Mouse (Mus musculus): ENCODE measurements at regions not wholly inside any gene's neighbourhood (a gene's known extent, or its start where the extent isn't known, plus 50 kb on each side); places are given as distances from the start of the nearest gene placed in this dataset.
A peak's percentile ranks its signal among the peaks of the same experiment; 100 is the strongest.

GRCm38 (mm10) chr16:53480664-53481063, 1026.8 kb upstream of the Alcam start:
- no peak for DNase-seq
- intact Hi-C loops (cut with DNase I), result no loop called here

GRCm38 (mm10) chr16:53439511-53439910, 985.6 kb upstream of the Alcam start:
- intact Hi-C loops (cut with DNase I), result no loop called here
- no peak for DNase-seq

DNA sequence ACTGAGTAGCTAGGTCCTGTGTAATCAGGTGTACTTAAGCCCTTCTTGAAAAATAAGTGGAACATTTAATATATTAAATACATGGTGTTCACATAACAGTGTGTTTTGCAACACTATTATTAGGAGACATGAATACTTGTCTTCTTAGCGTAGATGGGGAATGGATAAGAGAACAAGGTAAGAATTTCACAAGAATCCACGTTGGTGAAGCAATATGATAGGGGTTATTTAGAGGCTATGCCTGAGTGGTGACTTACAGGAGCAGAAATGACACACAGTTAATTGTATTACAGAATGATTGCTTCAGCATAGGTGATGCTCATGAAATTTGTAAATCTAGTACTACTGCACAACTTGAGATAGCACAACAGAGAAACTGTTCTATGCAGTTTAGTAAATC, 964.5 kb upstream of the Alcam start:
- intact Hi-C loops (cut with DNase I), result no loop called here
- DNase-seq, result no peak

DNA sequence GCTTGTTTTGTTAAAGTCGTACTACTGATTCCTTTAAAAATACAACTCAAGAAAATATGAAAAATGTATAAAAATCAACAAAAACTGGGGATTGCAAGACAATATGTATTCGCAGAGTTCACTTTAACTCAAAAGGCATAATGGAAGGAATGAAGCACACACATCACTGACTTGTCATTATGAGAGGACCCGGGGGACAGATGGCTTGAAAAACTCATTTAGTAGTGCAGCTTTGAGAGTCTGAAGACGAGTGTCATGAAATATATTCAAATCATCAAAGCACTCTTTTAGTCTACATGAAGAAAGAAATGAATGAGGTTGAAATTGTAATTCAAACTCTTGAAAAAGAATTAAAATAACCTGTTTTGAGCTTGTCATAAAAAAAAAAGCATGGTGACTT, 931.3 kb upstream of the Alcam start:
- intact Hi-C loops (cut with DNase I), result no loop called here

DNA sequence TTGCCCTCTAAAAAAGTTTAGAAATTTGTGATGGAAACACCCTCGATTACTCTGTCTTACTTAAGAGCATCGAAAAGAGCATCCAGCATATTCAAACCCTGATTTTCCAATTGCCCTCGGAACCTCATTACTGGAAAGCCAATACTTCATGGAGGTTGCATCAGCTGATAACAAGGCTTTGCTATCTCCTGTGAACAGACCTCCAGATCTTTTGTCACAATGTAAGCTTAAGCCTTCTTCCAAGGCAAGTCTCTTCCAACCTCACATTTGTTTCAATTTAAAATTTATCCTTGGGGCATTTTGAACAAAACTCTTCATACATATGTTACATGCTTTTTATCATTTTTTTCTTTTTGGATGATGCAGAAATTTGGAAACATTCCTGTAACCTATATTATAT, 888.3 kb upstream of the Alcam start:
- intact Hi-C loops (cut with DNase I), result no loop called here
- DNase-seq, result no peak

More for the DNA sequence above, 931.3 kb upstream of the Alcam start:
- DNase-seq, result no peak

- intact Hi-C loops (cut with DNase I), result no loop called here
Observed at GRCm38 (mm10) chr16:53326353-53326752, 872.5 kb upstream of the Alcam start.

GRCm38 (mm10) chr16:53292081-53292480, 838.2 kb upstream of the Alcam start:
- no peak for DNase-seq
- intact Hi-C loops (cut with DNase I), result no loop called here

More at GRCm38 (mm10) chr16:53326353-53326752, 872.5 kb upstream of the Alcam start:
- DNase-seq, result no peak

- intact Hi-C loops (cut with DNase I), result no loop called here
Observed at GRCm38 (mm10) chr16:53282014-53282413, 828.1 kb upstream of the Alcam start.

DNA sequence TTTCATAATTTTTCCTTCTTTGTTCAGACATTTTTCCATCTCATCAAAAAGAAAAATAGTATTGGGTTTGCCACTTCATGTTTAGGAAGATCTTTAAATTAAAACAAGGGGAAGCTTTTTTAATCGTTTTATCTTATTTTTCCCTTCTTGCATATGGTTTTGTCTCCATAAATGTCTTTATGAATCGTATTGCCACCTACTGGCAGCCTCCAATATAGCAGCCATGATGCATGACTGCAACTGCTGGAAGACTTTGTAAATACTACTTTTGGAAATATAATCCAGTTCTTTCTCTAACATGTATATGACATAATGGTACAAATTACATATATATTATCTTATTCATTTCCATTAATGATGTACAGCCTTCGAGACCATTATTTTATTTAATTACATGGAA, 812.2 kb upstream of the Alcam start:
- peak; percentile 37 to 73 for DNase-seq
- intact Hi-C loops (cut with DNase I), result loop anchor here (2.0 to 10.0 kb wide), 3 partner anchors 814 to 1951 kb away; partner anchors contain the start of gene Alcam

More at GRCm38 (mm10) chr16:53282014-53282413, 828.1 kb upstream of the Alcam start:
- DNase-seq, result no peak

DNA sequence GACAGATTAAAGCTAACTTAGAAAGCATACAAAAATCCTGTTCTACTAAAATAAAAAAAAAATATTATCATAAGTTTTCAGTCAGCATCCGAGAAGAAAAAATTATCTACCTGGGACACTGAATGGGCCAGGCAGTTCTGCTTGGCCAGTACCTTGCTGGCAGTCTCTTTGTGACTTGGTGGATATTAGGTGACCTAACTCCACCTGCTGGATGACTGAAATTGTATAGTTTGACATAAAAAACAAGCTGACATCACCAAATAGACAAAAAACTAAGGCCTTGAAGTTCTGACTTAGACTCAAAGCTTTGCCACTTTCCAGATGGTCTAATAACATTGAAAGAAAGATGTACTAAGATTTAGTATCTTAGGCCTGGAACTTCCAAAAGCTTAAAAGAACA, 791.5 kb upstream of the Alcam start:
- DNase-seq, result no peak
- intact Hi-C loops (cut with DNase I), result no loop called here

GRCm38 (mm10) chr16:53242126-53242537, 788.3 kb upstream of the Alcam start:
- DNase-seq, result no peak
- intact Hi-C loops (cut with DNase I), result no loop called here

DNA sequence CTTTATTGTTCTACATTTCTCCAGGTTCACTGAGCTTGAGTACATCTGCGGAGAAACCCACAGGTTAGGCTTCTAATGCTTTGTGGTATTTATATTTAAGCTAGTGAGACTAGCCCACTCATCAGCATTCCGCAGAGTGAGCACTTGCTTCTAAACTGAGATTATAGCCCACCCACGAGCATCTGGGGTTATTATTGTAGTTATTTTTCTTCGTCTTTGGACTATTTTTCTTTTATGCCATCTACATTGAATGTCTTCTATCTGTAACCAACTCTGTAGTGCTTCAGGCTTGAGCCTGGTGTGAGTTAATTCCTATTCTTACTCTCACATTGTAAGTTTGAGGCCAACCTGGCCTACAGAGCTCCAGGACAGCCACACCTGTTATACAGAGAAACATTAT, 765.0 kb upstream of the Alcam start:
- intact Hi-C loops (cut with DNase I), result no loop called here

DNA sequence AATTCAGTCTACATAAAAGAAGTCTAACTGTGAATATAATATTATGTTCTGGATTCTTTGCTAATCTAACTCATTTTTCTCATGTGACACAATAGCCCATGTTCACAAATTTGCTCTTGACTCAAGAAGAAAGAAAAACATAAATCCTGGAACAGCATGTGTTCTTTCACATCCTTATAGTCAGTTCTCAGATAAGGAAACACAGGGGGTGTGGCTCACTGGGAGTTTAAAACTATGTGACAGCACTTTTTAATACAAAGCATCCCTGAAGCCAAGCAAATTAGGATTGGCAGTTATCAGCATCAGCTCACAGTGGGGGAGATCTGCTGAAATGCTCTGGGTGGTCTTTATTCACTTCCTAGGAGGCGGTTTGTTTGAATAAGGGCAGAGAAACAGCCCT, 747.6 kb upstream of the Alcam start:
- intact Hi-C loops (cut with DNase I), result no loop called here
- DNase-seq, result no peak

More for the DNA sequence above, 765.0 kb upstream of the Alcam start:
- DNase-seq, result no peak

DNA sequence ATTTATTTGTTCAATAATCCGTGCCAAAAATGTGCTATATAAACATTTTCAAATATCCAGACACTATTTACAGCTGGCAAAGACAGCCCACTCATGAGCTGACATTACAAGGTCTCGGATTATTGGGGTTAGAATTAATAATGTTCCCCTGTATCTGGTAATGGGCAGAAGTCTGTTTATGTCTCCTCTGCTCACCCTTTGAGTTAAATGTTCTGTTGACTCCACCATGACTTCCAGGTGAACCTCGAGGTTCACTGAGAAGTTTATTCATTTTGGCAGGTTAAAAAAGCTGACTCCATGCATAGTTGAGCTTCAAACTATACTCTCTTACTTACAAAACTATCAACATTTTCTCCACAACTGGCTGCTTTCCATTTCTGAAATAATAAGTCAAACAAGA, 732.6 kb upstream of the Alcam start:
- no peak for DNase-seq
- intact Hi-C loops (cut with DNase I), result no loop called here

- intact Hi-C loops (cut with DNase I), result no loop called here
- no peak for DNase-seq
Observed at GRCm38 (mm10) chr16:53156352-53156751, 702.5 kb upstream of the Alcam start.

DNA sequence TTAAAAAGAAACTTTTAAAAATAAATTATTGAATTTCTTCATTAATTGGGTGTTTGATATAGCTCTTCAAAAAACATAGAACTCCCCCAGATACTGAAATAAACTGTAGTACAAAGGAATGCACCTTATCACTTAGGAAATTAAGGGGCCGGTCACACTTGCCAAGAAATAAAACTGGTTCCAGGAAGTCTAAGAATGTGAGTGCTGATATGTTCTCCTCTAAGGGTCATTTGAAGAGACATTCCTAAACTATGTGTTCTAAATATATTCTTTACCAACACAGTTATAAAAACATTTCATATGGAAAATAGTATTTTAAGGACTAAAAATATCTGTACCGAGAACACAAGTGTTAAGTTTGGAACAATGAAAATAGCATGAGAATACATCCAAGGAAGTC, 676.8 kb upstream of the Alcam start:
- intact Hi-C loops (cut with DNase I), result no loop called here
- peak in 1 of 2 experiments; percentile 13 for DNase-seq

GRCm38 (mm10) chr16:53108726-53109125, 654.9 kb upstream of the Alcam start:
- intact Hi-C loops (cut with DNase I), result no loop called here
- DNase-seq, result no peak

GRCm38 (mm10) chr16:53095396-53095929, 641.6 kb upstream of the Alcam start:
- DNase-seq, result no peak
- intact Hi-C loops (cut with DNase I), result no loop called here

GRCm38 (mm10) chr16:53073856-53074568, 620.1 kb upstream of the Alcam start:
- DNase-seq, result no peak
- intact Hi-C loops (cut with DNase I), result no loop called here

GRCm38 (mm10) chr16:53071887-53072682, 618.2 kb upstream of the Alcam start:
- intact Hi-C loops (cut with DNase I), result no loop called here

DNA sequence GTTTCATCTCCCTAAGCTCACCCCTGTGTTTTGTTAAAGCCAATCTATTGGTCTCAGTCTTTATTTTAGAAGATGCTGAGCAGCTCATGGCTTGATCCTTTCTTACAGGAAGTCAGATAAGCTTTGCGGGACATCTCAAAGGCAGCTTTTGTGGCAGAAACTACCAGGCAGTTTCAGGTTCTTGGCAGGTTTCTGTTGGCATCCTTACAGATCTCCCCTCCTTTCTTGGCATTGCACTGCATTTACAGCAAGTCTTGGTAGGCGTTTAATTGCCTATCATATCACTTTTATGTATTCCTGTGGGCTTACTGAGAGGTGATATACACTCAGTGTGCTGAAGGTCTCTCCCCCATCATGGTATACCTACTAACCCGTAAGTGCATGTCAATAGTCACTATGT, 610.3 kb upstream of the Alcam start:
- no peak for DNase-seq
- intact Hi-C loops (cut with DNase I), result no loop called here

More at GRCm38 (mm10) chr16:53071887-53072682, 618.2 kb upstream of the Alcam start:
- no peak for DNase-seq
